Mouse (Mus musculus): ENCODE results near the gene Pnpla6.

The Pnpla6 gene

GRCm38 (mm10) chr8:3515260-3515671 lies at the start of gene Pnpla6:
Pnpla6 (plus strand) TSS chr8:3515384.
- in situ Hi-C loops (cut with MboI; ENCODE audit: low pct_unique_long_range_greater_than_20kb in 1 of 2, low sequenced_read_pairs in 2 of 2, unreplicated experiment in 1 of 2) = no loop called here

DNA sequence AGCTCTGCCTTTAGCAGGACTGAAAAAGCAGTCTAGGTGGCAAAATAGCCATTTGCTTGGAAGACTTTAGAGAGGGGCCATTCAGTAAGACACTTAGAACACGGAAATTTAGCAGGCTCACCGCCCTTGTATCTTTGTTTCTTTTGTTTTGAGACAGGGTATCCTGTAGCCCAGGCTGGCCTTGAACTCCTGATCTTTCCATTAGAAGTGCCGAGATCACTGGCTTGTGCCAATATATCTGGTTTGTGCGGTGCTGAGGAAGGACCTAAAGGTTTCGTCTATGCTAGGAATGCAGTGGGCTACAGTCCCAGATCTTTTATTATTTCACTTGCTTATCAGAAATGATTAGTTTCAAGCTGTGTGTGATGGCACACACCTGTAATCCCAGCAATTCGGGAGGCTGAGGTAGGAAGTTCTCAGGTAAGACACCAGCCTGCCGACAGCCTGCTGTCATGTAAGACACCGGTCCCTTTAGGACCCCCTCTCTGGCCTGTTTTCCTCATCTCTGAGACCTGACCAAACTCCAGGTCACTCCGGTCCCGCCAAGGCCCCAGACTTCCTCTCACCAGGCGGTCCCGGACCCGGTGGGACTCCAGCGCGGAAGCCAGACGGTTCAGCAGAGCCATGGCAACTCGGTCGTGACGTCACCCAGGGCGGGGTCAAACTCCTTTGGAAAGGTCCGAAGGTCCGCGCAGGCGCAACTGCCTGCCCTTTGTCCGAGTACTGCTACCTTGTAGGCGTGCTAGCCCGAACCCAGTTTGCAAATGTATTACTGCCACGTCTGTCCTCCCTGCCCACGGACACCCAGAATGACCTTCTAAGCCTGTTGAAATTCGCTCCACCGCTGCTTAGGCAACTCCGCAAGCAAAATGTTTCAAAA lies 47.9 kb upstream of the Pnpla6 start, which contains the start of gene Pex11g:
Gene Pex11g (minus strand): TSS at position 675 of the 880 bp plus-strand sequence.
- in situ Hi-C loops (cut with MboI; ENCODE audit: low pct_unique_long_range_greater_than_20kb in 1 of 2, low sequenced_read_pairs in 2 of 2, unreplicated experiment in 1 of 2) = no loop called here

DNA sequence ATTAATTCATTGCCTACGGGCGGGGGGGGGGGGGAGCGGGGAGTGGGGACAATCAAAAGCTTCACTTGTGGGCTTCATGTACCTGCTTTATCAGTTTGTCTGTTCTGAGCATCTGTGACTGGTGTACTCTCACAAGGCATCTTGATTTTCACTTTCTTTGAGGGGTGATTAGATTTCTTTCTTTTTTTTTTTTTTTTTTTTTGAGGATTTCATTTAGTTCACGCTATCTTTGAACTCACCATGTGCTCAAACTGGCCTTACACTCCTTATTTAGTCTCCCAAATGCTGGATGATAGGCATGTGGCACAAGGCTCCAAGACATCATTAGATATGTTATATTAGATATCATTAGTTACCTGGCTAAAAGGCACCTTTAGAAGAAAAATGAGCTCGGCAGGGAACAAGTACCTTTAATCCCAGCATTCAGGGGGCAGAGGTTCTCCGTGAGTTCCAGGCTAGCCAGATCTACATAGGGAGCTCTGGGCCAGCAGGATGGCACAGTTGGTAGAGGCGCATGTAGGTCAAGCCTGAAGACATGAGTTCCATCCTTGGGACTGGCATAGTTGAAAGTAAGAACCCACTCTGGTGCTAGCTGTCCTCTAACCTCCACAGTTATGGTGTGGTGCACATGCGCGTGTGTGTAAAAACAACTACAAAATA lies 47.2 kb upstream of the Pnpla6 start:
- in situ Hi-C loops (cut with MboI; ENCODE audit: low pct_unique_long_range_greater_than_20kb in 1 of 2, low sequenced_read_pairs in 2 of 2, unreplicated experiment in 1 of 2) = no loop called here

GRCm38 (mm10) chr8:3468838-3469237 lies 46.3 kb upstream of the Pnpla6 start:
- in situ Hi-C loops (cut with MboI; ENCODE audit: low pct_unique_long_range_greater_than_20kb in 1 of 2, low sequenced_read_pairs in 2 of 2, unreplicated experiment in 1 of 2) = no loop called here

DNA sequence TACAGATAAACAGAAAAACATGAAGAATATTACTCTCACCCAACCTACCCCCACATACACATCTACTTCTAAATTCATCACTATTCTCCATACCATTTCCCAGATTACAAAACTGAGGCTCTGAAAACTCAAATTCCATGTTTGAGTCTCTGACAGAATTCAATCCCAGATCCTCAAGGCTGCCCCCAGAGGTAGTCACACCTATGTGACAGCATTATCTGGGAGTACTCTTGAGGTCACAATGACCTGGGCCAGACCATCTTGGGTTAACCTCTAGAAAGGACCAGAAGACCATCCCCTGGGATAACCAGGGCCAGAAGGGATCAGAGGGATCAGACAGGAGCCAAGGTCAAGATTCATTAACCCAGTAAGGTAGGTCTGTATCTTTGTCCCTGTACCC lies 44.6 kb upstream of the Pnpla6 start, which contains the start of gene Tex45:
Gene Tex45 (plus strand): TSS at position 301 of the 400 bp plus-strand sequence.
- in situ Hi-C loops (cut with MboI; ENCODE audit: low pct_unique_long_range_greater_than_20kb in 1 of 2, low sequenced_read_pairs in 2 of 2, unreplicated experiment in 1 of 2) = no loop called here

- in situ Hi-C loops (cut with MboI; ENCODE audit: low pct_unique_long_range_greater_than_20kb in 1 of 2, low sequenced_read_pairs in 2 of 2, unreplicated experiment in 1 of 2) = no loop called here
Measured at GRCm38 (mm10) chr8:3475715-3476429, 39.3 kb upstream of the Pnpla6 start.

DNA sequence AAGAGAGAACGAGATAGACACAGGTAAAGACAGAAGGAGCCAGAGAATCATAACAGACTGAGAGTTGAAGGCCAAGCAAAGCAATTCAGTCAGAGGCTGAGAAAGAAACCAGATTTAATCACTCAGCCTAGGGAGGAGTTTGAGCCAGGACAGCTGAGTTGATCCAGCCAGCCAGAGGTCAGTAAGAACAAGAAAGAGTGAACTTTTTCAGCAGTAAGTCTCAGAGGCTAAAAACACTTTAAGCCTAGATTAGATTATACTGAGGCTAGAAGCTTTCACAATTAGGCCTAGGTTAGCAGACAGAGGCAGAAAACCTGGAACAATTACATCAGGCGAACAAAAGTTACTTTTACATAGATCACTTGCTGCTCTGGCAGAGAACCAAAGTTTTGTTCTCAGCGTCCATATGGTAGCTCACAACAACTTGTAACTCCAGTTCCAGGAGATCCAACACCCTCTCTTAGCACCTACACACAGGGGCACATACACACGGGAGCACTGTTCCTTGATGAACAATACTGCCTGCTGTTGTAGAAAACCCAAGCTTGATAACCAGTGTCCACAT lies 34.9 kb upstream of the Pnpla6 start:
- in situ Hi-C loops (cut with MboI; ENCODE audit: low pct_unique_long_range_greater_than_20kb in 1 of 2, low sequenced_read_pairs in 2 of 2, unreplicated experiment in 1 of 2) = no loop called here

DNA sequence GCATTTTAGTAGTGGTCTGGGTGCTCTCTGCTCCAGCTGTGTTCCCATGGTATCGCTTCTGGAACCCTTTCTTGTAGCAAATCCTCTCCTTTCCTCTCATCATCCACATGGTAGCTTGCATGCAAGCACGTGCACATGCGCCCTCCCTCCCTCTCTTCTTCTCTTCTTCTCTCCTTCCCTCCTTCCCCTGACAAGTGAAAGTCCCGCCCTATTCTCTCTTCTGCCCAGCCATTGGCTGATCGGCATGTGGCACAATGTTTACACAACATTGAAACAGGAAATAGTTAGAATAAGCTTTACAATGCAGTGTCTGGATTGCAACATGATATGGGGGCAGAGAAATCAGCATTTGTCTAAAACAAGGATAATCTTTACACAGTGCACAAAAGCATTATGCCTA lies 33.6 kb upstream of the Pnpla6 start:
- in situ Hi-C loops (cut with MboI; ENCODE audit: low pct_unique_long_range_greater_than_20kb in 1 of 2, low sequenced_read_pairs in 2 of 2, unreplicated experiment in 1 of 2) = no loop called here

DNA sequence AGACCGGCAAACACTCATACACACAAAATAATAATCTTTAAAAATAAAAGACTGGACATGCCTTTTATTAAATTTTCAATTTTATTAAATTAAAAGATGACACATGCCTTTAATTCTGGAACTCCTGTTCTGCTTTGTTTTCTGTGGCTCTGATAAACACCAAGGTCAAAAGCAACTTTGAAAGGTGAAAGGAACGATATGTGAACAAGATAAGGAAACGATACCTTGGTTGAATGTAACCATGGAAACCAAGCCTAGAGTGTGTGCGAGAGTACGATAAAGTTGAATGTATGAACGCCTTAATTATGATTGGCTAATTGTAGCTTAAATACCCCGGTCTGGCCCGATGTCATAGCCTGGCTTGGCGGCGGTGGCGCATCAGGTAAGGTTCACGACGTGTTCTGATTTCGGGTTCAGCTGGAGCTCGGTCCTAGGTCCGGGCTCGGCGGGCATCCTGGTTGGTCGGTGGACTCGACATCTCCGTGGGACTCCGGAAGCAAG lies 32.9 kb upstream of the Pnpla6 start:
- in situ Hi-C loops (cut with MboI; ENCODE audit: low pct_unique_long_range_greater_than_20kb in 1 of 2, low sequenced_read_pairs in 2 of 2, unreplicated experiment in 1 of 2) = no loop called here

DNA sequence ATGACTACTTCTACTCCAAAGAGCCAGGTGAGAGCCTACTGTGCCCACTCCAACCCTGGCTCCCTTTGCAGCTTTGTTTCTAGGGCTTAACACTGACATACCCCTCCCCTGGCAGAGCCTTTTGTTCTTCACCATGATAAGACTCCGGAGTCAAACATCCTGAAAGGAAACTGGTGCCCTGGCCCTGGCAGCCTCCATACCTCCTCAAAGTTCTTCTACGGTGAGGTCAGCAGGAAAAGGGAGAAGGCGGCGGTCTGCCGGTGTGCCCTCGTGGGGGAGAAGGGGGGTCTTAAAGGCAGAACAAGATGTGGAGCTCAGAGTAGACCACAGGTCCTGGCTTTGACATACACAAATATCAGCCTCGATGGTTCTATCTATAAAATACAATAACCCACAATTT lies 31.6 kb upstream of the Pnpla6 start:
- in situ Hi-C loops (cut with MboI; ENCODE audit: low pct_unique_long_range_greater_than_20kb in 1 of 2, low sequenced_read_pairs in 2 of 2, unreplicated experiment in 1 of 2) = no loop called here

GRCm38 (mm10) chr8:3485192-3485591 lies 30.0 kb upstream of the Pnpla6 start:
- in situ Hi-C loops (cut with MboI; ENCODE audit: low pct_unique_long_range_greater_than_20kb in 1 of 2, low sequenced_read_pairs in 2 of 2, unreplicated experiment in 1 of 2) = no loop called here

GRCm38 (mm10) chr8:3492901-3493844 lies 22.0 kb upstream of the Pnpla6 start, which contains the start of gene Zfp358:
Zfp358 (plus strand) TSS chr8:3493138.
- in situ Hi-C loops (cut with MboI; ENCODE audit: low pct_unique_long_range_greater_than_20kb in 1 of 2, low sequenced_read_pairs in 2 of 2, unreplicated experiment in 1 of 2) = no loop called here

GRCm38 (mm10) chr8:3493845-3494208 lies 21.4 kb upstream of the Pnpla6 start:
- in situ Hi-C loops (cut with MboI; ENCODE audit: low pct_unique_long_range_greater_than_20kb in 1 of 2, low sequenced_read_pairs in 2 of 2, unreplicated experiment in 1 of 2) = no loop called here

DNA sequence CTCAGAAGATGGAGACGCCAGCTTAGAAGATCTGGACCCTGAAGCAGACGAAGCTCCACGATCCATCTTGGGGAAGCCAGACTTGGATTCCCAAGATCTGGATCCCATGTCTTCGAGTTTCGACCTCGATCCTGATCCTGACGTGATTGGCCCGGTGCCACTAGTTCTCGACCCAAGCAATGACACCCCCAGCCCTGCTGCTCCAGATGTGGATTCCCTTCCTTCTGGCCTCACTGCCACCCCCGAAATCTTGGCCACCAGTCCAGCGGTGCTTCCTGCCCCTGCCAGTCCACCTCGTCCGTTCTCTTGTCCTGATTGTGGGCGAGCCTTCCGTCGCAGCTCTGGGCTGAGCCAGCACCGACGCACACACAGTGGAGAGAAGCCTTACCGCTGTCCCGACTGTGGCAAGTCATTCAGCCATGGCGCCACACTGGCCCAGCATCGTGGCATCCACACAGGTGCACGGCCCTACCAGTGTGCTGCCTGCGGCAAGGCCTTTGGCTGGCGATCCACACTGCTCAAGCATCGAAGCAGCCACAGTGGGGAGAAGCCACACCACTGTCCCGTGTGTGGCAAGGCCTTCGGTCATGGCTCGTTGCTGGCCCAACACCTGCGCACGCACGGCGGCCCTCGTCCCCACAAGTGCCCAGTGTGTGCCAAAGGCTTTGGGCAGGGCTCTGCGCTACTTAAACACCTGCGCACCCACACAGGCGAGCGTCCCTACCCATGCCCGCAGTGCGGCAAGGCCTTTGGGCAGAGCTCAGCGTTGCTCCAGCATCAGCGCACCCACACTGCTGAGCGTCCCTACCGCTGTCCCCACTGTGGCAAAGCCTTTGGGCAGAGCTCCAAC lies 19.4 kb upstream of the Pnpla6 start:
- in situ Hi-C loops (cut with MboI; ENCODE audit: low pct_unique_long_range_greater_than_20kb in 1 of 2, low sequenced_read_pairs in 2 of 2, unreplicated experiment in 1 of 2) = no loop called here

- in situ Hi-C loops (cut with MboI; ENCODE audit: low pct_unique_long_range_greater_than_20kb in 1 of 2, low sequenced_read_pairs in 2 of 2, unreplicated experiment in 1 of 2) = no loop called here
Measured at GRCm38 (mm10) chr8:3496428-3496748, 18.8 kb upstream of the Pnpla6 start.

GRCm38 (mm10) chr8:3498583-3498982 lies 16.6 kb upstream of the Pnpla6 start:
- in situ Hi-C loops (cut with MboI; ENCODE audit: low pct_unique_long_range_greater_than_20kb in 1 of 2, low sequenced_read_pairs in 2 of 2, unreplicated experiment in 1 of 2) = no loop called here

DNA sequence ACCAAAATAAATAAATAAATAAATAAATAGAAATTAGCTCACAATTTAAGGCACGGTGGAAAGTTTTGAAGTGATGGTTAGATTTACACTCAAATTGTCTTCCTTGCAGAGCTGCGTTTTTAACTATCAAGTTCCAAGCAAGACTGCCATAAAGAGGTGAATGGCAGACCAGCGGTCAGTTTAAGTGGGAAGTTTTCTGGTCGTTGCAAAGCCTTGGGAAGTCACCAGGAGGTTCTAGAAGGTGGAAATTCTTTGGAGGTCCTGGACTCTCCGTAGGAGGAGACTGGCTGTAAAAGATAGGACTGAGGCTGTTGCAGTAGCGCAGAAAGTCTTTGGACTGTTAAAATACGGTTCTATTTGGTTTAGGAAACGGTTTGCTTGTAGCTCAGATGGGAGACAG lies 15.4 kb upstream of the Pnpla6 start:
- in situ Hi-C loops (cut with MboI; ENCODE audit: low pct_unique_long_range_greater_than_20kb in 1 of 2, low sequenced_read_pairs in 2 of 2, unreplicated experiment in 1 of 2) = no loop called here

Data from mouse embryonic stem cell (cell line).